Mouse (Mus musculus) lung, adult 10 weeks (tissue): Measurements from ENCODE around the gene Kit. TPM values are rescaled to one million over a fixed set of nuclear protein-coding genes. Genes with fewer than 3 reads are reported as not detected.

Source experiments
- polyA plus RNA-seq: library from polyadenylated mRNA; stranded (reverse); fragments of 350-450 nt; fragmentation: Illumina TruSeq; extraction: RNeasy Lipid Tissue Mini Kit (QIAGEN cat#74804); gene quantifications from one replicate; pipeline ENCODE4 v1.2.3, GENCODE M21; 2014; ENCODE audit warnings: low read depth, low replicate concordance; ENCODE audit not compliant: insufficient read depth

Gene Kit
- 39.7 TPM for polyA plus RNA-seq

DNA sequence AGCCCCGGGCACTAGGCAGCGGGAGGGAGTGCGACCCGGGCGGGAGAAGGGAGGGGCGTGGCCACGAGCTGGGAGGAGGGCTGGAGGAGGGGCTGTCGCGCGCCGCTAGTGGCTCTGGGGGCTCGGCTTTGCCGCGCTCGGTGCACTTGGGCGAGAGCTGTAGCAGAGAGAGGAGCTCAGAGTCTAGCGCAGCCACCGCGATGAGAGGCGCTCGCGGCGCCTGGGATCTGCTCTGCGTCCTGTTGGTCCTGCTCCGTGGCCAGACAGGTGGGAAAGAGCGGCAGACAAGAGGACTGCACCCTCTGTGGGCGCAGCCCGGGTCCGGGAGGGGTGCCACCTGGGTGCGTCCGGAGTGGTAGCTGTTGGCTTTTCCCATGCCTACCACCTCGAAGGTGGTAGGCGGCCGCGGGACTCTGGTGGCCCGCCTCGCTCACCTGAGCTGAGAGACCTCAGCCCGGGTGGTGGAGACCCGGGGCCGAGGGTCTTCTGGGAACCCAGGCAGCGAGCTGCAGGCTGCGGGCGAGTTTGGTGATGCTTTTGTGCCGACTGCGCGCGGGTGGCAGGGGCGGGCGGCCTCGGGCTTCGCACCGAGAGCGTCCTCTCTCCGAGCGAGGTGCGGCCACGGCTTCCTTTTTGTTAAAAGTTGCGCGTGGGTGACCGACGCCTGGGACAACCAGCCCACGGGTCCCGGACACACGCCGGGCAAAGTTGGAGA, at the start of gene Kit:
Gene Kit, plus strand, starts transcription at position 65 of the 715 bp plus-strand sequence.

